Mouse (Mus musculus): ENCODE results near the gene Rac1.

DNA sequence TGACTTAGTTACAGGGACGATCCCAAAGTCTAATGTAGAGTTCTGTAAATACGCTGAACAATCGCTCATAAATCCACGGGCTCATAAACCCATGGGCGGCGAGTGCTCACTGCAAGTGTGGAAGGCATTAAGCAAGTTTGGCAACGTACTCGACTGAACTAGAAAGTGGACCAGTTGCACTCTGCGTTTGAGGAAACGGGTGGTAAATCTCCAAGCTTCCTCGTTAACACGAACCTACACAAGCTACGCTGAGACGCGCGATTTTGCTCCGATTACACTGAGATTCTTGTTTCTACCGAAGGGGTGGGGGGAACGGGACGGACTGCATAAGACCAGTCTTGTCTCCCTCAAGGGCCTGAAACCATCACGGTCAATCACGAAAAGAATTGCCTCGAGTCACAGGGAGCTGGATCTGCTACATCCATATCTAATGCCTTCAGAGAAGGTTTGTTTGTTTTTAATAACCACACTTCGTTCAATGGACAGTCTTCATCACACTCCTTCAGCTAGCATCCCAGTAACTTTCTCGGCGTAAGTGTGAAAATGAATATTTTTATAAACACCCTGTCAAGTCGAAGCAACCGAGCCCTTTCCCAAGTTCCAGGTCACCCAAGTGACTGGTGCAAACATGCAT, 1.0 kb downstream of the Rac1 start:
- TF ChIP-seq POLR2A (IDR thresholded peaks at IDR 0.05; ENCODE audit: low read depth, low read length) (peak; percentile 27; the same call in 1 of the 2 replicates), CTCF (IDR thresholded peaks at IDR 0.05; ENCODE audit: extremely low read depth, insufficient read length, insufficient replicate concordance, low read depth, low read length) (no peak)

All from small intestine, adult 2 months (tissue).